Mouse (Mus musculus) retina, postnatal 1 day (tissue): ENCODE measurements at regions not wholly inside any gene's neighbourhood (a gene's known extent, or its start where the extent isn't known, plus 50 kb on each side); places are given as distances from the start of the nearest gene placed in this dataset.
A peak's percentile ranks its signal among the peaks of the same experiment; 100 is the strongest.

Experiments used
- DNase-seq: peaks from one replicate; pipeline ENCODE4 v3.0.0-alpha.2; 2012

DNA sequence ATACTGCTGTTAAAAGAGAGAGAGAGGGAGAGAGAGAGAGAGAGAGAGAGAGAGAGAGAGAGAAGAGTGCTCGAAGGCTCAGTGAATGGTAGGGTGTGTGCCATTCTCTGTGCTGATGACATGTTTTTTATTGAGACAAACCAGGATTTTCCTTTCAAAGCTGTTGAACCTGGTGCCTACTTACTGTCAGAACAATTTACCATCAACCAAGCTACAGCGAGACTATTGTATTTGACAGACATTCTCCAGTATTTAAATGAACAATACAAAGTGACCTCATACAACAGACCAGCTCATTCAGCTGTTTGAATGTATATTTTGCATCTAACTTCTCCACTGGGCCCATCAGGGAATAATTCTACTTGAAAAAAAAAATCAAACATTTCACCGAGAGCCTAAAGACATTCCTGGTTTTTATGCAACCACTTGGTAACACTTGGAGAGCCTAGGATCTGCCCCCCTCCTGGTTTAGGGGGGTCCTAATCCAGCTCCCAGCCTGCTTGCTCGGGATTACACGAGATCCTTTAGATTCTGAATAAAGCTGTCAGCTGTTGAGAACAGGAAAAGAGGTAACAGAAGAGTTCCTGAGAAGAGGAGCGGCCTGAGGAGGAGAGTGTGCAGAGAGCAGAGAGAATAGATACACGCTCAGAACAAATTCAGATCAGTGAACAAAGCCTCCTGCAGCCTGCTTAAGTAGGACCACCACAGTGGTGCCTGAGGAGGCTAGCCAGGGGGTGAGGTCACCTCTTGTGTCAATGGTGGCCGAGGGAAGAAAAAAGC lies 117.3 kb downstream of the Anapc10 start:
- DNase-seq = peak; percentile 94

- no peak for DNase-seq
Observed at GRCm38 (mm10) chr8:79829543-79829890, 117.9 kb downstream of the Anapc10 start.

- DNase-seq = peak; percentile 37
Observed at GRCm38 (mm10) chr8:79829941-79830633, 118.5 kb downstream of the Anapc10 start.

GRCm38 (mm10) chr8:79838961-79839360 lies 127.3 kb downstream of the Anapc10 start:
- peak; percentile 54 for DNase-seq

DNA sequence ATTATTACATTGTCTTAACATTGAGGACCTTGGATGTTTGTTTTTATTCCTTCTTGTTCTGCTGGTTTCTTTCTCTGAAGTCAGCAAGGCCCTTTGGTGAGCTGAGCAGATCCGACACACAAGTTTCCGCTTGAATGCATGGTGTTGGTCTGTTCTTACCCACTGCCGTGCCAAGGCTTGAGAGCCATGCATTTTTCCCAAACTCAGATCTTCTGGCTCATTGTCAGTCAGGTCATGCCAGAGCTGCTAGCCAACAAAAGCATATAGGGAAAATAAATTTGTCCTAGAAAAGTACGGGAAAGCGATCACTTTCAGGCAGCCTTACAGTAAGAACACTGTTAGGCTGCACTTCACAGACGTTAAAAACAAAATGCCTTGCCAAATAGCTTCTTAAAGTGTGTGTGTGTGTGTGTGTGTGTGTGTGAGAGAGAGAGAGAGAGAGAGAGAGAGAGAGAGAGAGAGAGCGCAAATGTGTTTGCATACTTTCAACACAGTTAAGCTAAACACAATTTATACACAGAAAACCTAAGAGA lies 138.4 kb downstream of the Anapc10 start:
- peak; percentile 58 for DNase-seq

DNA sequence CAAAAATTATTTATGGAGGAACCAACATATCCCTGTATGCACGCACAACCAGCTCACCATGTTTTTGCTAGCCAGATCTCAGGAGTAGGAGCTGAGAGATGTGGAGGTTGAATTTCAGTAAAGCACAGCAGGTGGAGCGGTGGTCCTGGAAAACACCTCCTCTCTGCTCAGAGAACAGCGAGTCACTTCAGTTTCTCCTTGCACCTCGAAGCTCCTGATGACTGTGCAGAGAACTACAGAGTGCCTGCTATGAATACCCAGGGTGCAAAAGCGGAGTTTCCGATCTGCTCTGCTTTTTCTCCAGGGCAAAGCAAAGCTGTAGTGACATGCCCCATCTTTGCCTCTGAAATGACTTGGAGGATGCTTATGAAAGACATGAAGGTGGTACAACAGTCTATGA lies 138.9 kb downstream of the Anapc10 start:
- no peak for DNase-seq

DNA sequence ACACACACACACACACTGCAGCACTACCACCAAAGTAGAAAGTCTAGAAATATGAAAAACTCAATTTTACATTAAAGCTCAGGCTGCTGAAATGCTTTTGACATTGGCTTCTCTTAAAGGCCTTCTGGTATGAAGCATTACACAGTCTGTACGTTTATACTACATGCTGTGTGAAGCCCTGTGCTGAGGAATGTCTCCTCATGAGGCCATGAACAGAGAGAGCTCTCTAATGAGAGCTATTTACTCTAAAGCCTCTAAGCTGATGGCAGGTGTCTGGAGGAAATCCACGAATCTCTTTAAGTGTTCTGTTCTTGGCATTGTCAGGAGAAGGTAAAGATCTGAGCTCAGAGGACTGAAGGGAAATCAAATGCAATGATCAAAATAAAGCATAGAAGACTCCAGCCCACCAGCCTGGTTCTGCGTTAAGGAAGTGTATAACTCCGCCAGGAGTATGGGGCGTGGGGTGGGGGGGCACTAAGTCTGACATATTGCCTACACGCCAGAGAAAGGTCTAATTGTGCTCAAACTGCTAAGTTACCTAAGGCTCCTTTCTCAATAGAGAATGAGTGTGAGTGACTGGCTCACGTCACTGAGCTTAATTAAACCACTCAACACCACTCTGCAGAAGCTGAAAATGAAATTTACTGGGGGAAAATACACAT lies 160.9 kb downstream of the Anapc10 start:
- no peak for DNase-seq

DNA sequence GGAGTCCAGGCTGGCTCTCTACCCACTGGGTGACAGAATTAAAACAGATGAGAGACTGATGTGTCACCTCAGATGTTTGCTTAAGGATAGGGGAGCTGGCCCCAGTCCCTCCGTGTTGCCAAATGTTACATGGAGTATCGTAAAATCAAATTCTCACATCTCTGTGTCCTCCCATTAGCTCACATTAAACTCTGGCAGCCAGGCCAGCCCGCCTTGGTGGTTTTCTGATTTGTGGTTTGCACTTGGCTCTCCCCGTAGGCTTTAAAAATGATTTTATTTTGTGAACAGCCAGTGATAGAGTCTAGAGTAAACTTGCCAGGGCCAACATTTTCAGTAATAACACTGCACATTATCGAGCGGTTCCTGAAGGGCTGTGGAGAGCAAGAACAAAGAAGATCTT lies 149.8 kb downstream of the Hhip start:
- no peak for DNase-seq
